Mouse (Mus musculus) liver, adult 2 months (tissue): ENCODE data around the gene Rasgef1a. TPM values are rescaled to one million over a fixed set of nuclear protein-coding genes. Genes with fewer than 3 reads are reported as not detected.

Source experiments
- DNase-seq: peaks from one replicate; pipeline ENCODE4 v3.0.0-alpha.2; 2011; ENCODE audit warnings: low read depth, low spot score; ENCODE audit errors: extremely low read depth
- H3K27ac ChIP-seq: fragments of 200-500 bp; replicated peaks from 2 replicates; pipeline ENCODE4 v1.5.1; 2012; ENCODE audit warnings: low read depth, mild to moderate bottlenecking, control low read depth, inconsistent platforms, low read length; ENCODE audit not compliant: insufficient read depth
- H3K27me3 ChIP-seq: fragments of 200-500 bp; 2 replicates; pipeline ENCODE4 v1.6.1; 2012; ENCODE audit warnings: mild to moderate bottlenecking, moderate library complexity, low read length, inconsistent platforms; ENCODE audit not compliant: control insufficient read depth, insufficient read depth
- H3K36me3 ChIP-seq: fragments of 200-500 bp; 2 replicates; pipeline ENCODE4 v1.6.1; 2012; ENCODE audit warnings: low read length, inconsistent platforms; ENCODE audit not compliant: control insufficient read depth, insufficient read depth
- H3K4me1 ChIP-seq: fragments of 200-500 bp; 2 replicates; pipeline ENCODE4 v1.6.1; 2011; ENCODE audit warnings: low read length; ENCODE audit not compliant: control insufficient read depth, insufficient read depth
- H3K4me3 ChIP-seq: fragments of 200-500 bp; 2 replicates; pipeline ENCODE4 v1.5.1; 2011; ENCODE audit warnings: low read depth, mild to moderate bottlenecking, control low read depth, low read length, moderate library complexity; ENCODE audit not compliant: insufficient read depth
- H3K79me2 ChIP-seq: fragments of 200-500 bp; 2 replicates; pipeline ENCODE4 v1.6.1; 2012; ENCODE audit warnings: inconsistent platforms, mild to moderate bottlenecking, low read length, moderate library complexity; ENCODE audit not compliant: control insufficient read depth, insufficient read depth
- H3K9ac ChIP-seq: fragments of 200-500 bp; 2 replicates; pipeline ENCODE4 v1.6.1; 2012; ENCODE audit warnings: low read depth, mild to moderate bottlenecking, control low read depth, inconsistent platforms, low read length
- CTCF ChIP-seq: fragments of 200-500 bp; IDR thresholded peaks from 2 replicates; pipeline ENCODE4 v1.5.1; 2011; ENCODE audit warnings: low read depth, low read length, control low read depth
- POLR2A ChIP-seq: fragments of 200-500 bp; IDR thresholded peaks from 2 replicates; pipeline ENCODE4 v1.6.1; 2011; ENCODE audit warnings: low read length, control low read depth; ENCODE audit not compliant: insufficient read depth; ENCODE audit errors: extremely low read depth
- WGBS: fragments of 180-500 bp; shearing (Covaris S2); methylation state at CpG from one replicate; pipeline ENCODE4 v1.1.7; 2018; 5-methylcytosine and 5-hydroxymethylcytosine counted together
- polyA plus RNA-seq: library from polyadenylated mRNA; depleted of rRNA; stranded (reverse); fragments of >200 nt; gene quantifications from 2 replicates; pipeline ENCODE4 v1.2.3, GENCODE M21; 2012
- total RNA-seq: library from RNA; depleted of rRNA; stranded (reverse); fragments of >200 nt; gene quantifications from 2 replicates; pipeline ENCODE4 v1.2.3, GENCODE M21; 2014

Rasgef1a gene
- total and polyA plus RNA-seq, 2 experiments: 0.06 TPM; not detected in 1

- Histone ChIP-seq H3K79me2 (no peaks in the 10 kb centered on the region), H3K27me3 (no peaks in the 10 kb centered on the region; the same call in 1 of the 2 replicates), H3K9ac (no peak overlapping the region), H3K4me3 (no peak overlapping the region), H3K4me1 (no peaks in the 10 kb centered on the region), H3K36me3 (no peaks in the 10 kb centered on the region), H3K27ac (no peak overlapping the region)
- no peak for TF ChIP-seq POLR2A
- no peak for TF ChIP-seq CTCF
- no peak for DNase-seq
- 72% methylated on average over 7 of the region's 7 CpGs for WGBS
Observed at GRCm38 (mm10) chr6:117991297-117991696, 19.9 kb upstream of the Rasgef1a start.

- no peak overlapping the region for H3K27ac ChIP-seq
- H3K36me3 ChIP-seq: no peaks in the 10 kb centered on the region
- TF ChIP-seq POLR2A (no peak), CTCF (no peak)
- WGBS: 74% methylated on average over 8 of the region's 8 CpGs
- H3K4me3 ChIP-seq: no peak overlapping the region
- no peaks in the 10 kb centered on the region for H3K4me1 ChIP-seq
- no peak for DNase-seq
- no peaks in the 10 kb centered on the region; the same call in 1 of the 2 replicates for H3K27me3 ChIP-seq
- H3K79me2 ChIP-seq: no peaks in the 10 kb centered on the region
- H3K9ac ChIP-seq: no peak overlapping the region
Observed at GRCm38 (mm10) chr6:117991928-117992327, 19.3 kb upstream of the Rasgef1a start.

DNA sequence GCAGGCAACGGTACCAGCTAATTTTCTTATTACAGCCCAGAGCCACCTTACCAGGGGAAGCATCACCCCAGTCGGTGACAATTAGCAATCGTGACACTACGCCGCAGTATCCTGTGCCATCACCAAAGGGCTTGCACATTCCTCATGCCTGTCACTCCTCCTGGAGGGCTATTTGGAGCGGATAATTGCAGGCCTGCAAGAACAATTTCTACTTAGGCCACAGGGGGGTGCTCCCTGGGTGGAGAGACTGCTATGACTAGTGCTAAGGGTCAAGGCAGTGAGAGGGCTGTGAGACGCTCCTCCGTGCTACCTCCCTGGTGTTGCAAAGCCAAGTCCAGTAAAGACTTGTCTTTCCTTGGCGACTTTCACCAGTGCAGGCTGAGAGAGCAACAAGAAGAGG lies 16.1 kb upstream of the Rasgef1a start:
- H3K79me2 ChIP-seq: no peaks in the 10 kb centered on the region
- TF ChIP-seq POLR2A (no peak), CTCF (no peak)
- H3K27me3 ChIP-seq: no peaks in the 10 kb centered on the region
- no peak overlapping the region for H3K4me3 ChIP-seq
- H3K9ac ChIP-seq: no peak overlapping the region
- DNase-seq: no peak
- no peak overlapping the region for H3K27ac ChIP-seq
- H3K36me3 ChIP-seq: no peaks in the 10 kb centered on the region
- WGBS: 57% methylated on average over 9 of the region's 9 CpGs
- no peaks in the 10 kb centered on the region for H3K4me1 ChIP-seq

GRCm38 (mm10) chr6:118001272-118001671 lies 10.0 kb upstream of the Rasgef1a start:
- Histone ChIP-seq H3K27me3 (no peaks in the 10 kb centered on the region), H3K4me1 (no peaks in the 10 kb centered on the region), H3K79me2 (no peaks in the 10 kb centered on the region), H3K4me3 (no peak overlapping the region), H3K9ac (no peak overlapping the region), H3K36me3 (no peaks in the 10 kb centered on the region), H3K27ac (no peak overlapping the region)
- DNase-seq: no peak
- WGBS: 21% methylated on average over 3 of the region's 3 CpGs
- no peak for TF ChIP-seq POLR2A
- no peak for TF ChIP-seq CTCF

DNA sequence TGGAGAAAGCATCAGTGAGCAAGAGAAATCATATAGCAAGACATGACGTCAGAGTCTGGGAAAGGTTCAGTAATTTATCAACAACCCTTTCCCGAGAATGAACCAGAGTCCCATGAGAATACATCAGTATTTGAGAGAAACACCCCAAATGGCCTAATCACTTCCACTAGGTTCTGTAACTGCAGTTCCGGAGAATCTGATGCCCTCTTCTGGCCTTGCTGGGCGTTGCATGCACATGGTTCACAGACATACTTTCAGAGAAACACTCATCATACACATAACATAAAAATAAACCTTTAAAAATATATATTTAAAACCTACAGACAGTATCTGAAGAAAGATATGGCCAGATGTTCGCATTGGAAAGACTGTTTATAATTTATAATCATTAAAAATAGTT lies 3.9 kb upstream of the Rasgef1a start:
- no peak for TF ChIP-seq POLR2A
- peak; percentile 55; the same call in 1 of the 2 replicates for TF ChIP-seq CTCF
- peak; percentile 5 for DNase-seq
- Histone ChIP-seq H3K27me3 (peaks cover 6% of the 10 kb centered on the region), H3K36me3 (no peaks in the 10 kb centered on the region), H3K79me2 (no peaks in the 10 kb centered on the region), H3K4me3 (no peak overlapping the region), H3K27ac (no peak overlapping the region), H3K4me1 (no peaks in the 10 kb centered on the region), H3K9ac (no peak overlapping the region)
- 49% methylated on average over 5 of the region's 5 CpGs for WGBS

- Histone ChIP-seq H3K9ac (no peak overlapping the region), H3K79me2 (no peaks in the 10 kb centered on the region), H3K27ac (no peak overlapping the region), H3K4me1 (no peaks in the 10 kb centered on the region), H3K27me3 (peaks cover 6% of the 10 kb centered on the region), H3K36me3 (no peaks in the 10 kb centered on the region), H3K4me3 (no peak overlapping the region)
- 62% methylated on average over 4 of the region's 4 CpGs for WGBS
- no peak for DNase-seq
- TF ChIP-seq CTCF (no peak), POLR2A (no peak)
Observed at GRCm38 (mm10) chr6:118007843-118008539, 3.2 kb upstream of the Rasgef1a start.
